ENCODE assay signal across 35 mouse cellular contexts in genomic region chr16:18218580-18218996, GRCm38 (mm10). TPM values are rescaled to one million over a fixed set of nuclear protein-coding genes. Genes with fewer than 3 reads are reported as not detected.
DNase-seq lines count a peak whose midpoint lies in the region; ATAC-seq and TF ChIP-seq lines count a peak whose summit lies in the region.
"Had no signal": no experiment of that assay in that cellular context is flagged by ENCODE, and none has a peak within 500 bp of the region (broad histone marks: within the 10 kb centered on the region; RNA-seq: fewer than 3 reads in every experiment).

No protein-coding gene starts in this region.

- peak; percentile 92 for TF ChIP-seq EP300 in CH12.LX (IDR thresholded peaks at IDR 0.05; ENCODE audit: low read length)

- in situ Hi-C loops in CH12.LX (cut with MboI; ENCODE audit: low pct_ligation_motif_present, low pct_unique_long_range_greater_than_20kb, low sequenced_read_pairs), result no loop called here

- ATAC-seq in hindbrain, embryonic 13.5 days (ENCODE audit: low FRiP score), result no peak
- ATAC-seq in hindbrain, embryonic 11.5 days (ENCODE audit: low FRiP score), result no peak
- no peak for ATAC-seq in intestine, embryonic 15.5 days
- ATAC-seq: forebrain, postnatal 0 days had no signal

- no peak overlapping the region for H3K4me2 ChIP-seq in hindbrain, embryonic 13.5 days
- no peak overlapping the region for H3K4me2 ChIP-seq in hindbrain, embryonic 11.5 days (replicated peaks; ENCODE audit: low read depth, low read length)
- H3K4me2 ChIP-seq in CH12.LX (ENCODE audit: insufficient read depth, low read depth, poor library complexity, severe bottlenecking), result peak overlapping the region; percentile 88
- no peak overlapping the region for H3K4me2 ChIP-seq in intestine, embryonic 15.5 days (replicated peaks)
- H3K4me2 ChIP-seq: embryonic facial prominence, embryonic 12.5 days; forebrain, embryonic 12.5 days; hindbrain, embryonic 14.5 days; liver, embryonic 11.5 days; lung, embryonic 15.5 days; midbrain, embryonic 12.5 days; stomach, embryonic 15.5 days had no signal

- no peak overlapping the region for H3K4me3 ChIP-seq in heart, embryonic 10.5 days
- H3K4me3 ChIP-seq in hindbrain, embryonic 13.5 days, result no peak overlapping the region
- no peak overlapping the region for H3K4me3 ChIP-seq in hindbrain, embryonic 11.5 days (ENCODE audit: low read depth, low read length)
- H3K4me3 ChIP-seq in CH12.LX (replicated peaks in 1 of 3; ENCODE audit: low read depth in 2 of 3, low read length in 2 of 3, poor library complexity in 1 of 3), result peak overlapping the region; percentile 48 to 54 (median 53)
- H3K4me3 ChIP-seq in limb, embryonic 10.5 days, result no peak overlapping the region
- no peak overlapping the region for H3K4me3 ChIP-seq in intestine, embryonic 15.5 days (replicated peaks)
- H3K4me3 ChIP-seq: embryonic facial prominence, embryonic 12.5 days; forebrain, embryonic 12.5 days; lung, embryonic 15.5 days; midbrain, embryonic 12.5 days; stomach, embryonic 15.5 days had no signal

- TF ChIP-seq CTCF in CH12.LX (conservative IDR thresholded peaks at IDR 0.05 in 1 of 2, IDR thresholded peaks at IDR 0.05 in 1 of 2; ENCODE audit: low read depth in 2 of 2, low read length in 2 of 2), result no peak

- intact Hi-C loops in heart, postnatal 36 days (cut with DNase I), result no loop called here

- H3K27ac ChIP-seq in heart, embryonic 10.5 days, result peak overlapping the region; percentile 48; the same call in 1 of the 2 replicates
- no peak overlapping the region for H3K27ac ChIP-seq in hindbrain, embryonic 13.5 days
- H3K27ac ChIP-seq in hindbrain, embryonic 11.5 days (ENCODE audit: low read depth, low read length), result no peak overlapping the region
- peak overlapping the region; percentile 93 for H3K27ac ChIP-seq in CH12.LX (ENCODE audit: insufficient read depth, low read depth)
- H3K27ac ChIP-seq in limb, embryonic 10.5 days, result peak overlapping the region; percentile 81
- H3K27ac ChIP-seq in intestine, embryonic 15.5 days, result no peak overlapping the region
- H3K27ac ChIP-seq: embryonic facial prominence, embryonic 12.5 days; hindbrain, embryonic 14.5 days; lung, embryonic 15.5 days; stomach, embryonic 15.5 days had no signal

- TF ChIP-seq RAD21 in CH12.LX (IDR thresholded peaks at IDR 0.05; ENCODE audit: low read depth, low read length), result no peak; the same call in 1 of the 2 replicates

- WGBS in heart, embryonic 10.5 days, result 73% methylated on average over 9 of the region's 9 CpGs
- 80% methylated on average over 9 of the region's 9 CpGs for WGBS in hindbrain, embryonic 13.5 days
- WGBS in hindbrain, embryonic 11.5 days, result 79% methylated on average over 9 of the region's 9 CpGs
- WGBS in limb, embryonic 10.5 days, result 83% methylated on average over 9 of the region's 9 CpGs
- WGBS in intestine, embryonic 15.5 days, result 69% methylated on average over 9 of the region's 9 CpGs

- peaks cover 27% of the 10 kb centered on the region for H3K36me3 ChIP-seq in heart, embryonic 10.5 days
- peaks cover 29% of the 10 kb centered on the region for H3K36me3 ChIP-seq in hindbrain, embryonic 13.5 days
- H3K36me3 ChIP-seq in hindbrain, embryonic 11.5 days (ENCODE audit: control insufficient read depth, insufficient read depth, low read length), result 0 out of 2 replicates have a peak, but pooled peaks cover 2% of the 10 kb centered on the region
- peaks cover 10 to 17% of the 10 kb centered on the region in 2 experiments for H3K36me3 ChIP-seq in CH12.LX (replicated peaks in 1 of 2; ENCODE audit: control insufficient read depth in 1 of 2, insufficient read depth in 1 of 2, low read length in 1 of 2)
- H3K36me3 ChIP-seq in limb, embryonic 10.5 days, result peaks cover 27% of the 10 kb centered on the region
- peaks cover 9% of the 10 kb centered on the region; the same call in 1 of the 2 replicates for H3K36me3 ChIP-seq in intestine, embryonic 15.5 days

- no peaks in the 10 kb centered on the region for H3K9me3 ChIP-seq in heart, embryonic 10.5 days
- no peaks in the 10 kb centered on the region for H3K9me3 ChIP-seq in hindbrain, embryonic 13.5 days
- no peaks in the 10 kb centered on the region for H3K9me3 ChIP-seq in hindbrain, embryonic 11.5 days (ENCODE audit: control insufficient read depth, low read length)
- no peaks in the 10 kb centered on the region for H3K9me3 ChIP-seq in CH12.LX (replicated peaks; ENCODE audit: low read length)
- H3K9me3 ChIP-seq in limb, embryonic 10.5 days (replicated peaks), result no peaks in the 10 kb centered on the region
- no peaks in the 10 kb centered on the region for H3K9me3 ChIP-seq in intestine, embryonic 15.5 days
- H3K9me3 ChIP-seq: embryonic facial prominence, embryonic 12.5 days; forebrain, embryonic 12.5 days; lung, embryonic 15.5 days; midbrain, embryonic 12.5 days; stomach, embryonic 15.5 days had no signal

- H3K9ac ChIP-seq in hindbrain, embryonic 13.5 days, result 0 out of 2 replicates have a peak overlapping the region, but pooled peaks have one; percentile 14
- H3K9ac ChIP-seq in hindbrain, embryonic 11.5 days (ENCODE audit: low read depth, low read length), result no peak overlapping the region
- H3K9ac ChIP-seq in CH12.LX (ENCODE audit: insufficient read depth, low read depth), result peak overlapping the region; percentile 42
- no peak overlapping the region for H3K9ac ChIP-seq in intestine, embryonic 15.5 days
- H3K9ac ChIP-seq: embryonic facial prominence, embryonic 12.5 days; forebrain, embryonic 12.5 days; forebrain, postnatal 0 days; hindbrain, embryonic 14.5 days; lung, embryonic 15.5 days; midbrain, embryonic 12.5 days; stomach, embryonic 15.5 days had no signal

- no peak for DNase-seq in heart, embryonic 10.5 days (ENCODE audit: low spot score)
- no peak for DNase-seq in heart, postnatal 36 days
- no peak for DNase-seq in hindbrain, embryonic 11.5 days (ENCODE audit: low spot score)
- DNase-seq in CH12.LX (ENCODE audit: extremely low read depth), result peak; percentile 60
- no peak for DNase-seq in limb, embryonic 10.5 days (ENCODE audit: low spot score)
- DNase-seq: adrenal gland, postnatal 14 days; cerebellum, adult 11 months; cerebellum, adult 9-10 months; cerebellum, postnatal 36 days; forebrain, postnatal 0 days; kidney, adult 11 months; kidney, postnatal 14 days; layer of hippocampus, adult 9-11 months; right cerebral cortex, postnatal 25 days; thymus, adult 2 months; thymus, postnatal 4 days had no signal

- H3K27me3 ChIP-seq in heart, embryonic 10.5 days (ENCODE audit: insufficient read depth, poor library complexity, severe bottlenecking), result peaks cover under 1% of the 10 kb centered on the region; the same call in 1 of the 2 replicates
- no peaks in the 10 kb centered on the region for H3K27me3 ChIP-seq in hindbrain, embryonic 13.5 days
- no peaks in the 10 kb centered on the region for H3K27me3 ChIP-seq in hindbrain, embryonic 11.5 days (ENCODE audit: control insufficient read depth, insufficient read depth, low read length)
- no peaks in the 10 kb centered on the region for H3K27me3 ChIP-seq in CH12.LX (replicated peaks)
- H3K27me3 ChIP-seq in limb, embryonic 10.5 days (ENCODE audit: low read depth, poor library complexity, severe bottlenecking), result no peaks in the 10 kb centered on the region
- H3K27me3 ChIP-seq in intestine, embryonic 15.5 days (replicated peaks), result no peaks in the 10 kb centered on the region
- H3K27me3 ChIP-seq: embryonic facial prominence, embryonic 12.5 days; forebrain, embryonic 12.5 days; lung, embryonic 15.5 days; midbrain, embryonic 12.5 days; stomach, embryonic 15.5 days had no signal

- no peaks in the 10 kb centered on the region for H3K79me2 ChIP-seq in CH12.LX (replicated peaks; ENCODE audit: control insufficient read depth, extremely low read depth, insufficient read depth, poor library complexity, severe bottlenecking)

- H3K4me1 ChIP-seq in heart, embryonic 10.5 days, result peaks cover 46% of the 10 kb centered on the region
- H3K4me1 ChIP-seq in hindbrain, embryonic 13.5 days (replicated peaks), result peaks cover 39% of the 10 kb centered on the region
- H3K4me1 ChIP-seq in hindbrain, embryonic 11.5 days (replicated peaks; ENCODE audit: control insufficient read depth, insufficient read depth, low read length), result peaks cover 16% of the 10 kb centered on the region
- H3K4me1 ChIP-seq in CH12.LX (ENCODE audit: control insufficient read depth in 1 of 2, insufficient read depth in 2 of 2), result peaks cover 45 to 65% of the 10 kb centered on the region in 2 experiments
- peaks cover 51% of the 10 kb centered on the region for H3K4me1 ChIP-seq in limb, embryonic 10.5 days
- H3K4me1 ChIP-seq in intestine, embryonic 15.5 days (replicated peaks), result peaks cover 11% of the 10 kb centered on the region

- dilution Hi-C loops in CH12.LX (cut with MboI; ENCODE audit: extremely low pct_ligation_motif_present, extremely low pct_unique_long_range_greater_than_20kb, low sequenced_read_pairs), result no loop called here

- TF ChIP-seq POLR2A in CH12.LX (IDR thresholded peaks at IDR 0.05; ENCODE audit: low read depth, low read length), result no peak

RNA-seq across cellular contexts. Expression of gene Ccdc188, which starts 0.9 kb away (rescaled TPM):
- polyA plus RNA-seq in heart, embryonic 10.5 days (2016; fragmentation: Nextera tagmentation; extraction: Ambion mirVana), result not detected in 2 replicates
- not detected for total RNA-seq in heart, postnatal 36 days (2021)
- polyA plus RNA-seq in hindbrain, embryonic 13.5 days (2015; fragmentation: Nextera tagmentation; extraction: Ambion mirVana), result not detected in 2 replicates
- polyA plus RNA-seq in hindbrain, embryonic 11.5 days (2014; fragmentation: Nextera tagmentation; extraction: Ambion mirVana), result not detected in 2 replicates
- total RNA-seq in CH12.LX (2012; rRNA removed) (0.30 and 0.50 TPM in 2 replicates), CH12.LX (2014; rRNA removed) (not detected in 2 replicates)
- polyA plus RNA-seq in CH12.LX (2012; ENCODE audit: insufficient read length, low read depth), result 0.30 TPM in 1 of 2 replicates, not detected in the other
- polyA plus RNA-seq in limb, embryonic 10.5 days (2016; fragmentation: Nextera tagmentation; extraction: Ambion mirVana), result not detected in 2 replicates
- polyA plus RNA-seq in intestine, embryonic 15.5 days (2015; fragmentation: Nextera tagmentation; extraction: Ambion mirVana), result not detected in 2 replicates
- total RNA-seq: adrenal gland, postnatal 14 days; forebrain, postnatal 0 days; gastrocnemius, adult 8-10 months; granulocyte monocyte progenitor cell, adult 5-6 weeks; left cerebral cortex, postnatal 10 days; megakaryocyte, adult 5-6 weeks; neutrophil, adult 5-6 weeks had no signal
- polyA plus RNA-seq: embryonic facial prominence, embryonic 12.5 days; forebrain, embryonic 12.5 days; heart, embryonic 16.5 days; hindbrain, embryonic 14.5 days; kidney, embryonic 14.5 days; limb, embryonic 11.5 days; liver, embryonic 11.5 days; liver, embryonic 16.5 days; lung, embryonic 15.5 days; midbrain, embryonic 12.5 days; neural tube, embryonic 11.5 days; stomach, embryonic 15.5 days had no signal

RNA-seq across cellular contexts. Expression of gene Zdhhc8, which starts 16.3 kb away (rescaled TPM):
- polyA plus RNA-seq in heart, embryonic 10.5 days (2016; fragmentation: Nextera tagmentation; extraction: Ambion mirVana), result 21.2 and 27.5 TPM in 2 replicates
- total RNA-seq in heart, postnatal 36 days (2021), result 10 to 100 TPM; 19.7 to 21.5 TPM
- polyA plus RNA-seq in hindbrain, embryonic 13.5 days (2015; fragmentation: Nextera tagmentation; extraction: Ambion mirVana), result 11.9 and 12.2 TPM in 2 replicates
- 7.5 and 8.3 TPM in 2 replicates for polyA plus RNA-seq in hindbrain, embryonic 11.5 days (2014; fragmentation: Nextera tagmentation; extraction: Ambion mirVana)
- total RNA-seq in CH12.LX (2012; rRNA removed) (10.3 and 12.1 TPM in 2 replicates), CH12.LX (2014; rRNA removed) (3.2 and 3.6 TPM in 2 replicates)
- 9.5 and 15.2 TPM in 2 replicates for polyA plus RNA-seq in CH12.LX (2012; ENCODE audit: insufficient read length, low read depth)
- 14.1 and 16.7 TPM in 2 replicates for polyA plus RNA-seq in limb, embryonic 10.5 days (2016; fragmentation: Nextera tagmentation; extraction: Ambion mirVana)
- 11.5 and 11.6 TPM in 2 replicates for polyA plus RNA-seq in intestine, embryonic 15.5 days (2015; fragmentation: Nextera tagmentation; extraction: Ambion mirVana)

RNA-seq across cellular contexts. Expression of gene Trmt2a, which starts 29.9 kb away (rescaled TPM):
- polyA plus RNA-seq in heart, embryonic 10.5 days (2016; fragmentation: Nextera tagmentation; extraction: Ambion mirVana), result 83.3 and 111 TPM in 2 replicates
- 10 to 100 TPM; 16.1 to 19.8 TPM for total RNA-seq in heart, postnatal 36 days (2021)
- polyA plus RNA-seq in hindbrain, embryonic 13.5 days (2015; fragmentation: Nextera tagmentation; extraction: Ambion mirVana), result 95.8 and 98.7 TPM in 2 replicates
- polyA plus RNA-seq in hindbrain, embryonic 11.5 days (2014; fragmentation: Nextera tagmentation; extraction: Ambion mirVana), result 77.0 and 85.0 TPM in 2 replicates
- total RNA-seq in CH12.LX (2012; rRNA removed), result 155 and 208 TPM in 2 replicates
- total RNA-seq in CH12.LX (2014; rRNA removed), result 196 and 199 TPM in 2 replicates
- polyA plus RNA-seq in CH12.LX (2012; ENCODE audit: insufficient read length, low read depth), result 216 and 252 TPM in 2 replicates
- 118 and 122 TPM in 2 replicates for polyA plus RNA-seq in limb, embryonic 10.5 days (2016; fragmentation: Nextera tagmentation; extraction: Ambion mirVana)
- 102 and 107 TPM in 2 replicates for polyA plus RNA-seq in intestine, embryonic 15.5 days (2015; fragmentation: Nextera tagmentation; extraction: Ambion mirVana)

RNA-seq across cellular contexts. Expression of gene Ranbp1, which starts 29.9 kb away (rescaled TPM):
- polyA plus RNA-seq in heart, embryonic 10.5 days (2016; fragmentation: Nextera tagmentation; extraction: Ambion mirVana), result 601 and 873 TPM in 2 replicates
- 10 to 100 TPM; 34.5 to 42.1 TPM for total RNA-seq in heart, postnatal 36 days (2021)
- 444 and 462 TPM in 2 replicates for polyA plus RNA-seq in hindbrain, embryonic 13.5 days (2015; fragmentation: Nextera tagmentation; extraction: Ambion mirVana)
- 1,115 and 1,160 TPM in 2 replicates for polyA plus RNA-seq in hindbrain, embryonic 11.5 days (2014; fragmentation: Nextera tagmentation; extraction: Ambion mirVana)
- total RNA-seq in CH12.LX (2012; rRNA removed), result 605 and 763 TPM in 2 replicates
- total RNA-seq in CH12.LX (2014; rRNA removed), result 1,124 and 1,127 TPM in 2 replicates
- polyA plus RNA-seq in CH12.LX (2012; ENCODE audit: insufficient read length, low read depth), result 1,263 and 1,327 TPM in 2 replicates
- polyA plus RNA-seq in limb, embryonic 10.5 days (2016; fragmentation: Nextera tagmentation; extraction: Ambion mirVana), result 1,185 and 1,368 TPM in 2 replicates
- 535 and 668 TPM in 2 replicates for polyA plus RNA-seq in intestine, embryonic 15.5 days (2015; fragmentation: Nextera tagmentation; extraction: Ambion mirVana)

RNA-seq across cellular contexts. Expression of gene Gm49776, which starts 39.5 kb away (rescaled TPM):
- 1.4 and 4.0 TPM in 2 replicates for polyA plus RNA-seq in heart, embryonic 10.5 days (2016; fragmentation: Nextera tagmentation; extraction: Ambion mirVana)
- total RNA-seq in heart, postnatal 36 days (2021), result not detected
- polyA plus RNA-seq in hindbrain, embryonic 13.5 days (2015; fragmentation: Nextera tagmentation; extraction: Ambion mirVana), result 3.3 TPM in 1 of 2 replicates, not detected in the other
- polyA plus RNA-seq in hindbrain, embryonic 11.5 days (2014; fragmentation: Nextera tagmentation; extraction: Ambion mirVana), result 1.4 and 1.6 TPM in 2 replicates
- total RNA-seq in CH12.LX (2012; rRNA removed) (0.25 TPM in 1 of 2 replicates, not detected in the other), CH12.LX (2014; rRNA removed) (not detected in 2 replicates)
- polyA plus RNA-seq in CH12.LX (2012; ENCODE audit: insufficient read length, low read depth), result 25.0 TPM in 2 replicates
- 2.5 TPM in 1 of 2 replicates, not detected in the other for polyA plus RNA-seq in limb, embryonic 10.5 days (2016; fragmentation: Nextera tagmentation; extraction: Ambion mirVana)
- 3.3 TPM in 1 of 2 replicates, not detected in the other for polyA plus RNA-seq in intestine, embryonic 15.5 days (2015; fragmentation: Nextera tagmentation; extraction: Ambion mirVana)
- total RNA-seq: adrenal gland, postnatal 14 days; forebrain, postnatal 0 days; gastrocnemius, adult 8-10 months; granulocyte monocyte progenitor cell, adult 5-6 weeks; left cerebral cortex, postnatal 10 days; megakaryocyte, adult 5-6 weeks; neutrophil, adult 5-6 weeks had no signal
- polyA plus RNA-seq: forebrain, embryonic 12.5 days; heart, embryonic 16.5 days; hindbrain, embryonic 14.5 days; liver, embryonic 16.5 days; thymus, adult 2 months had no signal

Comparison
In these comparisons a context has a peak if more than half of its experiments do, and no peak if none do; other contexts are left out.
1. H3K9ac ChIP-seq: peak in hindbrain, embryonic 13.5 days (single experiment) and CH12.LX (single experiment); none in hindbrain, embryonic 11.5 days (single experiment) and intestine, embryonic 15.5 days (single experiment).
2. H3K27ac ChIP-seq: peak in heart, embryonic 10.5 days (single experiment), CH12.LX (single experiment) and limb, embryonic 10.5 days (single experiment); none in hindbrain, embryonic 13.5 days (single experiment), hindbrain, embryonic 11.5 days (single experiment) and intestine, embryonic 15.5 days (single experiment).
3. H3K4me3 ChIP-seq: peak in CH12.LX (3 of 3); none in heart, embryonic 10.5 days (single experiment), hindbrain, embryonic 13.5 days (single experiment), hindbrain, embryonic 11.5 days (single experiment), limb, embryonic 10.5 days (single experiment) and intestine, embryonic 15.5 days (single experiment).